Mouse (Mus musculus) urinary bladder, postnatal 4 days (tissue): ENCODE measurements around the gene Ptpa.

Source experiments
- DNase-seq, 2 experiments: peaks; one replicate each; pipeline ENCODE4 v3.0.0; 2021 to 2022; ENCODE audit warnings: low spot score in 2 of 2

Ptpa gene

GRCm38 (mm10) chr2:30437791-30438190, 22.0 kb downstream of the Ptpa start:
- no peak for DNase-seq

GRCm38 (mm10) chr2:30439631-30440030, 23.8 kb downstream of the Ptpa start:
- DNase-seq = no peak

- no peak for DNase-seq
Measured at GRCm38 (mm10) chr2:30440211-30440700, 24.4 kb downstream of the Ptpa start.

GRCm38 (mm10) chr2:30440701-30441517, 25.1 kb downstream of the Ptpa start:
- DNase-seq = peak; percentile 70 to 71

- peak; percentile 72 to 75 for DNase-seq
Measured at GRCm38 (mm10) chr2:30441518-30442497, 26.0 kb downstream of the Ptpa start.

GRCm38 (mm10) chr2:30442498-30442890, 26.7 kb downstream of the Ptpa start:
- DNase-seq = no peak

GRCm38 (mm10) chr2:30443281-30443680, 27.4 kb downstream of the Ptpa start:
- DNase-seq = no peak

GRCm38 (mm10) chr2:30444006-30444405, 28.2 kb downstream of the Ptpa start:
- no peak for DNase-seq

GRCm38 (mm10) chr2:30444450-30444849, 28.6 kb downstream of the Ptpa start:
- no peak for DNase-seq

GRCm38 (mm10) chr2:30445312-30445711, 29.5 kb downstream of the Ptpa start:
- DNase-seq = peak in 1 of 2 experiments; percentile 65

GRCm38 (mm10) chr2:30446891-30447826, 31.3 kb downstream of the Ptpa start:
- DNase-seq = no peak

- no peak for DNase-seq
Measured at GRCm38 (mm10) chr2:30448371-30448770, 32.5 kb downstream of the Ptpa start.

GRCm38 (mm10) chr2:30450530-30450929, 34.7 kb downstream of the Ptpa start:
- DNase-seq = no peak

GRCm38 (mm10) chr2:30451525-30451924, 35.7 kb downstream of the Ptpa start:
- no peak for DNase-seq

GRCm38 (mm10) chr2:30453570-30453969, 37.7 kb downstream of the Ptpa start:
- DNase-seq = no peak

- DNase-seq = no peak
Measured at GRCm38 (mm10) chr2:30454587-30454986, 38.7 kb downstream of the Ptpa start.

GRCm38 (mm10) chr2:30456104-30456980, 40.5 kb downstream of the Ptpa start:
- DNase-seq = no peak

- no peak for DNase-seq
Measured at GRCm38 (mm10) chr2:30458349-30458748, 42.5 kb downstream of the Ptpa start.

GRCm38 (mm10) chr2:30459241-30459640, 43.4 kb downstream of the Ptpa start:
- no peak for DNase-seq

GRCm38 (mm10) chr2:30463341-30463761, 47.5 kb downstream of the Ptpa start:
- DNase-seq = peak in 1 of 2 experiments; percentile 61
